Mouse (Mus musculus) left cerebral cortex, adult 2 months (tissue): ENCODE data around the gene Tnfsf13. TPM values are rescaled to one million over a fixed set of nuclear protein-coding genes. Genes with fewer than 3 reads are reported as not detected.
A peak's percentile ranks its signal among the peaks of the same experiment; 100 is the strongest.
"Not testable (repeated sequence)": the region's sequence is repeated elsewhere in the genome, so short reads cannot be mapped to it uniquely, and the experiment has no call there.

Experiments used
- DNase-seq, 2 experiments: peaks; one replicate each; pipeline ENCODE4 v3.0.0; 2021 to 2022; ENCODE audit warnings: low spot score in 2 of 2, mixed read lengths in 1 of 2; ENCODE audit errors: extremely low spot score in 1 of 2
- H3K27ac ChIP-seq: fragments of 200-600 bp; 2 replicates; pipeline ENCODE4 v1.8.1; 2022
- H3K4me3 ChIP-seq: fragments of 200-600 bp; 2 replicates; pipeline ENCODE4 v1.8.1; 2022
- CTCF ChIP-seq: fragments of 200-600 bp; IDR thresholded peaks from 2 replicates; pipeline ENCODE4 v1.8.1; 2022; ENCODE audit warnings: antibody characterized with exemption, mild to moderate bottlenecking, moderate library complexity
- intact Hi-C: fragments of 180-260 bp; cut with DNase I; formaldehyde crosslinking; loops from one replicate; pipeline ENCODE4 v1.15.1; 2025
- long read RNA-seq, 2 experiments: library from polyadenylated mRNA; stranded (forward); transcript quantifications; one replicate each; pipeline ENCODE4 v2.0.0; 2021; ENCODE audit warnings: borderline mapping rate in 2 of 2
- total RNA-seq, 2 experiments: library from RNA; stranded (reverse); gene quantifications; 2 replicates each; pipeline ENCODE4 v1.2.3; 2021

The Tnfsf13 gene
- 1 to 10 TPM; 3.3 to 3.8 TPM for total RNA-seq
- long read RNA-seq, experiment 1, partial matches to known transcripts, result 0 of 2 reads
- long read RNA-seq, experiment 1, other reads (novel, unspliced or antisense), result 0 of 2 reads
- long read RNA-seq, experiment 2, partial matches to known transcripts, result 0 of 1 reads
- long read RNA-seq, experiment 2, other reads (novel, unspliced or antisense), result 0 of 1 reads

DNA sequence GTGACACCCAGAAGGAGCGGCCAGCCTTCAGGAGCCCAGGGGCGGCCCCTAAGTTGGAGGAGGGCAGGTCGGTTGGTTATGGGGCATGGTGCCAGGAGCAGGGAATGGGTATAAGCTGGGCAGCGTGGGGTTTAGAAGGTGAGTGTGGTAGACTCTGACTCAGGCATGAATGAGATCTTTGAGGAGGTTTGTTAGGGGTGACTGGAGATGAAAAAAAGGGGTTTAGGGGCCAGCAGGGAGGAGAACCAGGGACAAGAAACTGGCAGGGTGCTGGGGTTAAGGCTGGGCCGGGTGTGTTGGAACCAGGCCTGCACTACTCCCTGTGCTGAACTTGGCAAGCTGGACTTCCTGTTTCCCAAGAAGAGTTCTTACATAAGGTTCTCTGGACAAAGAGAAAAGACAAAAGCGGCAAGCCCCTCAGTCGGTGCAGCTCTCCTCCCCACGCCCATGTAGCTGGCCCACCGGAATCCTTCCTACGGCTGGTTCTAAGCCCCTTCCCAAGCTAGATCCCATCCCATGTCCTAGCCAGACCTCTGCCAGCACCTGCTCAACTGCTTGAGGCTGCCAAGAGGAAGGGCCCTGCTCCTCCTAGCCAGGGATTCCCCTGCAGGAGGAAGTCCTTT is at the start of gene Tnfsf13:
Tnfsf13 (minus strand) TSS at position 259 of the 623 bp plus-strand sequence.
- no peak for TF ChIP-seq CTCF
- peak in 1 of 2 experiments; percentile 55 for DNase-seq
- intact Hi-C loops, result no loop called here
- Histone ChIP-seq H3K27ac (peak within 1 kb of the TSS; percentile 88), H3K4me3 (peak within 1 kb of the TSS; percentile 19; the same call in 1 of the 2 replicates)

DNA sequence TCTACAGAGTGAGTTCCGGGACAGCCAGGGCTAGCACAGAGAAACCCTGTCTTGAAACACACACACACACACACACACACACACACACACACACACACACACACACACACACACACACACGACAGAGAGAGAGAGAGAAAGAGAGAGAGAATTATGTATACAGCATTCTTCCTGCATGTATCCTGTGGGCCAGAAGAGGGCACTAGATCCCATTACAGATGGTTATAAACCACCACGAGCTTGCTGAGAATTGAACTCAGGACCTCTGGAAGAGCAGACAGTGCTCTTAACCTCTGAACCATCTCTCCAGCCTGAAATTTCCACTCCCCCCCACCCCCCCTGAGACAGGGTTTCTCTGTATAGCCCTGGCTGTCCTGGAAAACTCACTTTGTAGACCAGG is 45.8 kb upstream of the Tnfsf13 start:
- H3K27ac ChIP-seq, DNase-seq, H3K4me3 ChIP-seq, intact Hi-C loops: not testable (repeated sequence)
- peak; percentile 2; the same call in 1 of the 2 replicates for TF ChIP-seq CTCF

DNA sequence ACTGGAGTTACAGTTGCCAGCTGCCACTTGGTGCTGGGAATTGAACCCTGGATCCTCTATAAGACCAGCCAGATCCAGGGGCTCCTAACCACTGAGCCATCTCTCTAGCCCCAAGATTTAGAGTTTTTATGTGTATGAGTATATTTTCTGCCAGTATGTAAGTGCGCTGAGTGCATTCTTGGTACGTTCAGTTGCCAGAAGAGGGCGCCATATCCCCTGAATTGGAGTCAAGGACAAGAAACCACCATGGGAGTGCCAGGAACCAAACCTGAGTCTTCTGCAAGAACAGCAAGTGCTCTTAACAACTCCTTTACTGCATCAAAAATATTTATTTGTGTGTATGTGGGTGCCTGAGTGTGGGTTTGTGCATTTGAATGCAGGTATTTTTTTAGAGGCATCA is 43.5 kb upstream of the Tnfsf13 start:
- no peak overlapping the region for H3K4me3 ChIP-seq
- intact Hi-C loops, result no loop called here
- TF ChIP-seq CTCF, result peak; percentile 55
- no peak for DNase-seq
- H3K27ac ChIP-seq, result no peak overlapping the region

DNA sequence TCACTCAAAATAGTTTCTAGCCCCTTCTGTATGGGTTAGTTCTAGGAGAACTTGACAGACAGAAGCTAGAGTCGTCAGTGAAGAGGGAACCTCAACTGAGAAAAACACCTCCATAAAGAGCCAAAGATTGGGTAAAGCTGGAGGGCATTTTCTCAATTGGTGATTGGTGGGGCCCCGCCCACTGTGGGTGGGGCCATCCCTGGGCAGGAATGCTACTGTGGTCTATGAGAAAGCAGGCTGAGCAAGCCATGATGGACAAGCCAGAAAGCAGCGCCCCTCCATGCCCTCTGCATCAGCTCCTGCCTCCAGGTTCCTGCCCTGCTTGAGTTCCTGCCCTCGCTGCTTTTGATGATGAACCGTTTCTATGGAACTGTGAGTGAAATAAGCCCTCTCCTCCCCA is 40.4 kb upstream of the Tnfsf13 start:
- no peak for TF ChIP-seq CTCF
- intact Hi-C loops, result no loop called here
- Histone ChIP-seq H3K4me3 (no peak overlapping the region), H3K27ac (no peak overlapping the region)
- no peak for DNase-seq

DNA sequence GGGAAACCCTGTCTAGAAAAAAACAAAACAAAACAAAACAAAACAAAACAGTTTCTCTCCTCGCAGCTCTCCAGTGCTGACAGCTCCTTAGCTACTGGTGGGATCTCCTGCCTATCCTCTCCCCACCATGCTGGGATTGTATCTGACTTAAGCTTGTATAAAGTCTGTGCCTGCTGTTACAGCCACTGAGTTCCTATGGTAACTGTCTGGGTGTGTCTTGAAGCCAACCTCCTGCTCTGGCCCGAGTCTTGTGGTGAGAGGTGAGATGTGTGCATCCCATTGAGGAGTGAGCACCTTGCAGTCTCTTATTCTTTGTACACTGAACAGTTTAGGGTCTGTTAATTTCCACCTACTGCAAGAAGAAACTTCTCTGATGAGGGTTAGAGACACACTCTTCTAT is 37.5 kb upstream of the Tnfsf13 start:
- no peak for TF ChIP-seq CTCF
- DNase-seq, result no peak
- intact Hi-C loops, result no loop called here
- Histone ChIP-seq H3K27ac (no peak overlapping the region), H3K4me3 (no peak overlapping the region)

DNA sequence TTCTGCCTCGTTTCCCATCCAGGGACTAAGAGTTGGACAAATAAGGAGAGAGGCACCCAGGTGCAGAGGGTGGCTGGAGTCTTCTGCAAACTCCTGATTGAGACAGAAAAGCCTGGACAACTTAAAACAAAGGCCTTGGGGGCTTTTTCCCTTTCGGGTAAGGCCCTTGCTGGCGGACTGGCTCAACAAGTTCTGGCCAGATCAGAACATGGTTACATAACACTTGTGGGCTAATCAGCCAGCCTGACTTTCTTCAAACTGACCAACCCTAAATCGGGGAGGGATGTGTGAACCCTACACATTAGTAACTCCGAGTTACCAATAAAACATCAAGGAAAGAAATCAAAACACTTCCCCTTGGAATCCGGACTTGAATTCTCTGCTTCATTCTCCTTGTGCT is 35.3 kb upstream of the Tnfsf13 start:
- no peak for TF ChIP-seq CTCF
- H3K27ac ChIP-seq, result no peak overlapping the region
- DNase-seq, result no peak
- intact Hi-C loops, result no loop called here
- no peak overlapping the region for H3K4me3 ChIP-seq

DNA sequence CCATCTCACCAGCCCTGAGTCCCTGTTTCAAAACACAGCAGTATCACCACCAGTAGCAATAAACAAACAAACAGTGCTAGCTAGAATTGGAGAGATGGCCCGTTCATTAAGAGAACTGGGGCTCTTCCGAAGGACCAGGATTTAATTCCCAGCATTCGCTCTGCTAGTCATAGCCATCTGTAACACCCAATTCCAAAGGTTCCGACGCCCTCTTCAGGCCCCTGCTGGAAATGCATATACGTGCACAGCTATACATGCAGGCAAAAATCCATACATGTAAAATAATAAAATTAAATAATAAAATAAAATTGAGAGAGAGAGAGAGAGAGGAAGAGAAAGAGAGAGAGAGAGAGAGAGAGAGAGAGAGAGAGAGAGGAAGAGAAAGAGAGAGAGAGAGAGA is 33.8 kb upstream of the Tnfsf13 start:
- no peak for DNase-seq
- intact Hi-C loops, result no loop called here
- H3K27ac ChIP-seq, result no peak overlapping the region
- no peak; the same call in 1 of the 2 replicates for TF ChIP-seq CTCF
- H3K4me3 ChIP-seq, result no peak overlapping the region

DNA sequence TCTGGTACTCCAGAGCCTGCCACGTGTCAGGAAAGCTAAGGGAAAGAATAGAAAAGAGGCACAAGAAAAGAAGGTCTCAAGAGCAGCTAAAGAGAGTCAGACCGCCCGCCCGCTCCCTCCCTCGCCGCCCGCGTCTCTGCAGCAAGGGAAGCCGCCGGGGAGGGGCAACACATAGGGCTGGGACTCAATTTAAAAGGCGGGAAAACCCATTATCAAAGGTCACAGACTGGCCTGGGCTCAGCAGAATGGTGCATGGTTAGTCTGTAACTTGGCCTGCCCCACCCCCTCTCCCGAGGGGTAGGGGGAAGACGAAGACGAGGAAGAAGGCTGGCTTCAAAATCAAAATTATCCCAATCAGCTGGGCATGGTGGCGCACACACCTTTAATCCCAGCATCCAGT is 33.1 kb upstream of the Tnfsf13 start:
- DNase-seq, result no peak
- Histone ChIP-seq H3K27ac (no peak overlapping the region), H3K4me3 (no peak overlapping the region)
- no peak for TF ChIP-seq CTCF
- intact Hi-C loops, result no loop called here

DNA sequence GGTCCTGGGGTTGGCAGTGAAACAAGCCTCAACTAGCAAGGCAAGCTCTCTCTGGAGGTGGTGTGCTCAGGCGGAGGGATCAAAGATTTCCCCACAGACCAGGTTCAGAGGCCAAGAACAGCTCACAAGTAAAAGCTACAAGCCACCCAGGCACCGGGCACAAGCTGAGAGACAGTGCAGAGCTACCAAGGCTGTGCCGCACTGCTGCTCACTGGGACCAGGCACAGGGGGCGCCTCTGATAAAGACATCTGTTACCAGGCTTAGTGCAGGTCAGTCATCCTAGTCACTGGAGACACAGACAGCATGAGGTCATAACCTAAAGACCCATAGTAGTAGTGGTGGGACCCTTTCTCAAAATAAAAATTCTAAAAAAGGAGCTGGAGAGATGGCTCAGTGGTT is 31.4 kb upstream of the Tnfsf13 start:
- intact Hi-C loops, result no loop called here
- no peak for DNase-seq
- no peak overlapping the region for H3K27ac ChIP-seq
- no peak; the same call in 1 of the 2 replicates for TF ChIP-seq CTCF
- no peak overlapping the region for H3K4me3 ChIP-seq

DNA sequence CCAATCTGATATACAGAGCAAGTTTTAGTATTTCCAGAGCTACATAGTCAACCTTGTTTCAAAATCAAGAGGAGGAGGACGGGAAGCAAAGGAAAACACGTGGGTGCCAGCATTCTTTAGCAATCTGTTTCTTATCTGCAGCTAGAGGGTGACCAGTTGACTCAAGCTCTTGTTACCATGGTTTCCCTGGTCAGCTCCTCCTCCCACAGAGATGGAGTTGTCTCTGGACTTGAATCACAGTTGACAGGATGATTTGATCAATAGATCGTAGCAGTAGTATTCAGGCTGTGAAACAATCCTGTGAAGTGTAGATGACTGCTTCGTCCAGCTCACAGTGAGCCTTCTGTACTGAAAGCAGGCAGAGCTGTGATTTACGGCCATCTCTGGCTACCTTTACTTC is 30.3 kb upstream of the Tnfsf13 start:
- intact Hi-C loops, result loop anchor here (2.0 kb wide), 1 partner anchor 33 kb away; the partner anchor contains the start of gene Senp3
- no peak overlapping the region for H3K4me3 ChIP-seq
- DNase-seq, result no peak
- no peak overlapping the region; the same call in 1 of the 2 replicates for H3K27ac ChIP-seq
- no peak for TF ChIP-seq CTCF

DNA sequence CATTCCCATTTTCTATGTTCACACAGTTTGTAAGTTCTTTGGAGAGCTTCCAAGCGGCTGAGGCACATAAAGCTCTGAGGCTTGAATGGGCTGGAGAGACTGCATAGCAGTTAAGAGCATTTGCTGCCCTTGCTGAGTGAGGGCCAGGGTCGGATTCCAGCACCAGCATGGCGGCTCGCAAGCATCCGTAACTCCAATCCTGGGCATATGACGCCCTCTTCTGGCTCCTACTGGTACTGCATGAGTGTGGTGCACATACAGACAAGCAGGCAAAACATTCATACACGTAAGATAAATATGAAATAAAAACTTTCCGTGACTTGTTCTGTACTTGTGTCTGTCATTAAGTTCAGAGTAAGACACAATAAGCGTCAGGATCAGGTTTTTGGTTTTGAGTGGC is 29.9 kb upstream of the Tnfsf13 start:
- intact Hi-C loops, result loop anchor here (2.0 kb wide), 1 partner anchor 33 kb away; the partner anchor contains the start of gene Senp3
- peak in 1 of 2 experiments; percentile 25 for DNase-seq
- TF ChIP-seq CTCF, result peak; percentile 57
- Histone ChIP-seq H3K27ac (no peak overlapping the region), H3K4me3 (no peak overlapping the region)

DNA sequence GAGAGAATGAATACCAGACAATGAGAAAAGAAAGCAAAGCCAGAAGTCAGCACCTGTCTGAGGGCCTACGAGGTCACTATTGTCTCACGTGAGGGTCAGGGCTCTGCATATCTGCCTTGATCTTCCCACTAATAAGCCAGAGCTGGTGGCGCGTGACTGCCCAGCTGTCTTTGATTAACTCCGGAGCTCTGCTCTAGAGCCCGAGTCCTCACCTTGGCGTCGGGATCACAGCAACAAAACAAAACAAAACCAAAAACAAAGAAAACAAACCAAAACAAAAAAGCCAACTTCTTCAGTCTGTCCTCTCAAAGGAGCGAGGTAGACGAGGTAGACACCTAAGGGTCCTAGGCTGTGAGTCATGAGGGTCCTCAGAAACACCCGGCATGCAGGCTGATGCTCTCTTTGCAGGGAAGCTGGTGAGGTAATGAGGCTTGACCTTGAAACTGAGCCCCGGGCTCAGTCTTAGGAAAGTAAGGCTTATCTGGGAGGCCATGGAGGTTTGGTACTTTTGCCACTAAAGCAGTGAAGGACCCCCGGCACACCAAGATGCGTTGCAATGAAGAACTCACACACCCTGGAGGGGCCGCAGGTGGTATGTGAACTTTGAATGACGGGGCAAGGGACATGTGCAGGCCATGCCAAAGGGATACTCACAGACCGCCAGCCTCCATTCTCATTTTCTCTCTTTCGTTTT is 29.2 kb upstream of the Tnfsf13 start:
- DNase-seq, result no peak
- H3K27ac ChIP-seq, result no peak overlapping the region
- no peak for TF ChIP-seq CTCF
- no peak overlapping the region for H3K4me3 ChIP-seq
- intact Hi-C loops, result loop anchor here (2.0 kb wide), 1 partner anchor 32 kb away; the partner anchor contains the start of gene Senp3
